Mouse (Mus musculus) lung, embryonic 14.5 days (tissue): ENCODE results near the gene Rnf34. TPM values are rescaled to one million over a fixed set of nuclear protein-coding genes. Genes with fewer than 3 reads are reported as not detected.
A peak's percentile ranks its signal among the peaks of the same experiment; 100 is the strongest.

Experiments used
- ATAC-seq: fragments of 200-750 bp; cut with Nextera tagmentation; 2 replicates; pipeline ENCODE4 v1.8.0; 2017; ENCODE audit warnings: mild to moderate bottlenecking, moderate TSS enrichment, moderate library complexity; ENCODE audit not compliant: insufficient read depth
- DNase-seq: peaks from one replicate; pipeline ENCODE4 v3.0.0-alpha.2; 2015
- H3K27ac ChIP-seq: fragments of 300-500 bp; sonication (generic); 2 replicates; pipeline ENCODE4 v1.5.1; 2014; ENCODE audit warnings: low read depth, mild to moderate bottlenecking, moderate library complexity
- H3K27me3 ChIP-seq: fragments of 300-500 bp; sonication (generic); 2 replicates; pipeline ENCODE4 v1.6.1; 2014; ENCODE audit warnings: low read length, control low read depth; ENCODE audit not compliant: insufficient read depth
- H3K36me3 ChIP-seq: fragments of 300-500 bp; sonication (generic); 2 replicates; pipeline ENCODE4 v1.6.1; 2014; ENCODE audit warnings: control low read depth; ENCODE audit not compliant: insufficient read depth
- H3K4me1 ChIP-seq: fragments of 300-500 bp; sonication (generic); 2 replicates; pipeline ENCODE4 v1.6.1; 2014; ENCODE audit warnings: antibody characterized with exemption, control low read depth; ENCODE audit not compliant: insufficient read depth
- H3K4me2 ChIP-seq: fragments of 300-500 bp; sonication (generic); 2 replicates; pipeline ENCODE4 v1.6.1; 2014; ENCODE audit warnings: mild to moderate bottlenecking
- H3K4me3 ChIP-seq: fragments of 300-500 bp; sonication (generic); 2 replicates; pipeline ENCODE4 v1.5.1; 2014; ENCODE audit warnings: low read depth, low read length
- H3K9ac ChIP-seq: fragments of 300-500 bp; sonication (generic); 2 replicates; pipeline ENCODE4 v1.6.1; 2014
- H3K9me3 ChIP-seq: fragments of 300-500 bp; sonication (generic); 2 replicates; pipeline ENCODE4 v1.6.1; 2016; ENCODE audit warnings: low read depth, low read length, control low read depth
- CTCF ChIP-seq: IDR thresholded peaks from 2 replicates; pipeline ENCODE4 v1.5.1; 2016; ENCODE audit warnings: antibody characterized with exemption, low read depth
- WGBS: fragments of 180-500 bp; shearing (Covaris S2); extraction: QIAGEN DNeasy Blood & Tissue Kit; methylation state at CpG from one replicate; pipeline ENCODE4 v1.1.7; 2014; 5-methylcytosine and 5-hydroxymethylcytosine counted together
- polyA plus RNA-seq: library from polyadenylated mRNA; unstranded; fragments of >200 nt; fragmentation: Nextera tagmentation; extraction: Ambion mirVana; gene quantifications from 2 replicates; pipeline ENCODE4 v1.2.1, GENCODE M21; 2014

Rnf34 gene
- polyA plus RNA-seq, 1 experiment from 2014 or later, result 33.5 TPM

DNA sequence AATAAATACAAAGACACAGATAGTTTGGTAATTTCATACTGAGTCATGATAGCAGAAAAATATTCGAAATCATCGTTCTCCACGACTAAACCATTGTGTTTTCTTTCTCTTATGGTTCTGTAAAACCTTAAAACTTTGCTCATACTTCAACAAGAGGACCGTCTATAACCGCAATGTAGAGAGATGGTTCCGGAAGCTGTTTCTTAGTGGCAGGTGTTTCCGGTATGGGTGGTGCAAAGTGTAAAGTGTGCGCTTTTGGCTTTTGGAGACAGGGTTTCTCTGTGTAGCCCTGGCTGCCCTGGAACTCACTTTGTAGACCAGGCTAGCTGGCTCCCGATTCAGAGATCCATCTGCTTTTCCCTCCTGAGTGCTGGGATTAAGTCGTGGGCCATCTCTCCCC is 17.3 kb upstream of the Rnf34 start:
- no peak for ATAC-seq
- no peak for TF ChIP-seq CTCF
- Histone ChIP-seq H3K4me3 (no peak overlapping the region), H3K9me3 (no peaks in the 10 kb centered on the region), H3K27ac (no peak overlapping the region), H3K36me3 (no peaks in the 10 kb centered on the region), H3K4me1 (no peaks in the 10 kb centered on the region), H3K9ac (no peak overlapping the region), H3K4me2 (no peak overlapping the region), H3K27me3 (no peaks in the 10 kb centered on the region)
- no peak for DNase-seq
- WGBS, result 78% methylated on average over 10 of the region's 10 CpGs

DNA sequence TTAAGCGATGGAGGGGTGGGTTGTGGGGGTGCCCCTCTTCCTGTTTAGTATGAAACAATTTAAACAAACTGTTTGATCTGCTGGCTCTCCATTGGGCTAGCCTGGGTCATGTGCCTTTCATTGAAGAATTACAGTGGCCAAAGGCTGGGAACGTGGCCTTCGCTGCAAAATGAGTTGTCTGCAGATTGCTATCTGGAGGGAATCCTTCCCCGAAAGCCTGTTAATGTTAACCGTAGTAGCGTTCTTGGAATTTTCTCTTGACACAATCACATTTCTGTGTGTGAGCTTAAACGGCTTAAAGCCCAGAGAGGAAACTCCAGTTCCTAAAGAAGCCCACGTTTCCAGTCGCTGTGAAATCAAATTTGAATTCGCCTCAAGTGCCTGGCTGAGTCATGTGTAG is 16.9 kb upstream of the Rnf34 start:
- Histone ChIP-seq H3K36me3 (no peaks in the 10 kb centered on the region), H3K27ac (no peak overlapping the region), H3K9ac (no peak overlapping the region), H3K4me3 (no peak overlapping the region), H3K9me3 (no peaks in the 10 kb centered on the region), H3K4me1 (no peaks in the 10 kb centered on the region), H3K27me3 (no peaks in the 10 kb centered on the region), H3K4me2 (no peak overlapping the region)
- WGBS, result 77% methylated on average over 10 of the region's 10 CpGs
- no peak for TF ChIP-seq CTCF
- DNase-seq (no peak), ATAC-seq (no peak)

DNA sequence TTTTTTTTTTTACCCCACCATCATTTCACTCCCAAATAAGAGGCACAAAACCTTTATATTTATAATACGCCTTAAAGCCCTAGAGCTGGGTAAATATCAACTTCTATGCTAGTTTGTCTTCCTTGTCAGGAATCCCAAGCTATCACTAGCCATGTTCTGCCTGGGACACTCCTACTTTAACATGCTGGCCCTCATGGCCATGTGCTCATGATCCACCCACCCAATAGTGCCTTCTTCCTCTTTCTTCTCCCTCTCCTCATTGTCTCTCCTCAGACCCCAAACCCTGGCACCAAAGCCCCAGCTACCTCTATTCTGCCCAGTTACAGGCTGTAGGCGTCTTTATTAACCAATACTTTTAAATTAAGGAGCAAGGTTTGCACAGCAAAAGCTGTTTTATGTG is 8.7 kb upstream of the Rnf34 start:
- no peak for TF ChIP-seq CTCF
- no peaks in the 10 kb centered on the region for H3K4me1 ChIP-seq
- no peaks in the 10 kb centered on the region for H3K36me3 ChIP-seq
- H3K27me3 ChIP-seq, result no peaks in the 10 kb centered on the region
- no peak overlapping the region for H3K9ac ChIP-seq
- H3K4me2 ChIP-seq, result no peak overlapping the region
- no peak for DNase-seq
- no peaks in the 10 kb centered on the region for H3K9me3 ChIP-seq
- no peak overlapping the region for H3K27ac ChIP-seq
- WGBS, result 86% methylated on average over 2 of the region's 2 CpGs
- ATAC-seq, result no peak
- no peak overlapping the region for H3K4me3 ChIP-seq

- Histone ChIP-seq H3K9ac (no peak overlapping the region), H3K9me3 (no peaks in the 10 kb centered on the region), H3K27me3 (no peaks in the 10 kb centered on the region), H3K36me3 (no peaks in the 10 kb centered on the region), H3K4me3 (no peak overlapping the region), H3K27ac (no peak overlapping the region), H3K4me1 (no peaks in the 10 kb centered on the region), H3K4me2 (no peak overlapping the region)
- DNase-seq (no peak), ATAC-seq (no peak)
- no peak for TF ChIP-seq CTCF
- WGBS, result 81% methylated on average over 5 of the region's 5 CpGs
Measured at GRCm38 (mm10) chr5:122843799-122844198, 6.0 kb upstream of the Rnf34 start.

GRCm38 (mm10) chr5:122850319-122851002 is 613 bp downstream of the Rnf34 start:
- DNase-seq (peak; percentile 76), ATAC-seq (peak; percentile 83)
- Histone ChIP-seq H3K27ac (peak overlapping the region; percentile 92), H3K36me3 (no peaks in the 10 kb centered on the region), H3K4me1 (peaks cover 6% of the 10 kb centered on the region; the same call in 1 of the 2 replicates), H3K9ac (peak overlapping the region; percentile 96), H3K4me2 (peak overlapping the region; percentile 96), H3K9me3 (no peaks in the 10 kb centered on the region), H3K27me3 (no peaks in the 10 kb centered on the region), H3K4me3 (peak overlapping the region; percentile 93)
- TF ChIP-seq CTCF, result peak; percentile 44
- WGBS, result under 1% methylated on average over 38 of the region's 38 CpGs

DNA sequence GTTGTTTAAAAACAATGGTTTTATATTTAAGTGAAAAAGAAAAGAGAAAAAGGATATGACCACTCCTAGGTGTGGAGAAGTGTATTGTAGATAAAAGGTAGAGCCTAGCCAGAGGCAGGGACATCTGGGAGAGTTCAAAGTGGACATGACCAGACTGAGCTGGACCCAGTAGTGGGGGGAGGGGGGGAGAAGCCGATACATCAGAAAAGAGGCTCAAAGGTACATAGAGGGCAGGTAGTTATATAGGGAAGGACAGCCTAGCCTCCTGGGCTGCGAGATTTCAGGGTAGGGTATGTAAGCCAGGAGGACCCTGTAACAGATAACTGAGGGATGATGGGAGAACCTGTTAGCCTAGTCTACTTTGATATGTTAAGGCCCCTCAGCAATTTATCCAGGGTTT is 2.8 kb downstream of the Rnf34 start:
- H3K9me3 ChIP-seq, result no peaks in the 10 kb centered on the region
- no peak for ATAC-seq
- no peak overlapping the region for H3K27ac ChIP-seq
- no peak for DNase-seq
- peaks cover 6% of the 10 kb centered on the region; the same call in 1 of the 2 replicates for H3K4me1 ChIP-seq
- no peak overlapping the region for H3K9ac ChIP-seq
- WGBS, result 72% methylated on average over 2 of the region's 2 CpGs
- no peaks in the 10 kb centered on the region for H3K27me3 ChIP-seq
- 0 out of 2 replicates have a peak, but pooled peaks cover 4% of the 10 kb centered on the region for H3K36me3 ChIP-seq
- no peak overlapping the region for H3K4me2 ChIP-seq
- H3K4me3 ChIP-seq, result no peak overlapping the region
- TF ChIP-seq CTCF, result no peak

DNA sequence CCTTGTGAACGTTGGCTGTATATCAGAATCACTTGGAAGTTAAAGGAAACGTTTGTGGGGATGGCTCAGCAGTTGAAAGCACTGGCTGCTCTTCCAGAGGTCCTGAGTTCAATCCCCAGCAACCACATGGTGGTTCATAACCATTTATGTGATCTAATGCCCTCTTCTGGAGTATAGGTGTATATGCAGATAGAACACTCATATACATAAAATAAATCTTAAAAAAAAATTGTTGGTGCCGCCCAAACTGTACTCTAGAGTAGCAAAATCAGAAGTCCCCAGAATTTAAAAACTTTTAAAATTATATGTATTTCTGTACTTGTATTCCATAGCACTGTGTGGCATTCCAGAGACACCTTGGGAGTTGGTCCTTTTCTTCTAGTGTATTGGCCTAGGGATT is 6.0 kb downstream of the Rnf34 start:
- WGBS, result 70% methylated on average over 3 of the region's 3 CpGs

More for the DNA sequence above, 6.0 kb downstream of the Rnf34 start:
- 0 out of 2 replicates have a peak, but pooled peaks cover 4% of the 10 kb centered on the region for H3K36me3 ChIP-seq
- no peaks in the 10 kb centered on the region for H3K27me3 ChIP-seq
- no peak overlapping the region for H3K9ac ChIP-seq
- TF ChIP-seq CTCF, result no peak
- no peak for ATAC-seq
- DNase-seq, result no peak
- H3K4me2 ChIP-seq, result no peak overlapping the region
- H3K4me3 ChIP-seq, result no peak overlapping the region
- H3K9me3 ChIP-seq, result no peaks in the 10 kb centered on the region
- H3K27ac ChIP-seq, result no peak overlapping the region
- H3K4me1 ChIP-seq, result peaks cover 4% of the 10 kb centered on the region; the same call in 1 of the 2 replicates
